Mouse (Mus musculus): Measurements from ENCODE around the gene Plekhh1.
A peak's percentile ranks its signal among the peaks of the same experiment; 100 is the strongest.

Plekhh1 gene

DNA sequence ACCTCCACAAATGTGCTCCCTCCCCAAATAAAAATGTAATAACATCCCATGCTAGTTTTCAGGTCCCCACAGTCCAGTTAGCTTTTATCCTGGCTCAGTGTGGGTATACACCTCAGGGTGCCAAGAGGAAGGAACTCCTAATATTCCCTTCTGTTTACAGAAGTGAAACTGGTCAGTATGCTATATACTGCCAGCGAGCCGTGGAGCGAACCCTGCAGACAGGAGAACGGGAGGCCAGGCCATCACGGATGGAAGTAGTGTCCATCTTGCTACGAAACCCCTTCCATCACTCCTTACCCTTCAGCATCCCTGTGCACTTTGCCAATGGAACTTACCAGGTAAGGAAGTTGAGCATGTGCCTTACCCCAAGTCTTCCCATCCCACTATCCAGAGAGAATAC lies 43.6 kb downstream of the Plekhh1 start:
- no peak for DNase-seq

DNA sequence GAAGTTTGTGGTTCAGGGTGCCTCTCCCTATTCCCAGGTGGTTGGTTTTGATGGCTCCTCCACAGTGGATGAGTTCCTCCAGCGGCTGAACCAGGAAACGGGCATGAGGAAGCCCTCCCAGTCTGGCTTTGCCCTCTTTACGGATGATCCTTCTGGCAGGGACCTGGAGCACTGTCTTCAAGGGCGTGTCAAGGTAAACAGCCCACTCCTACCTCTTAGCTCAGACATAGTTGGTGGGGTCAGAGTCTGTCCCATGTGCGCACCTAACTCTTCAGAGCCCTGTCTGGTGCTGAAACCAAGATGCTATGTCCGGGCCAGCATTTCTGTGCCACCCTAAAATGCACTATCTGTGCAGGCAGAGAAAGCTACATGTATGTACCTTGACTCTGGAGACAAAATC lies 44.4 kb downstream of the Plekhh1 start:
- DNase-seq: no peak

DNA sequence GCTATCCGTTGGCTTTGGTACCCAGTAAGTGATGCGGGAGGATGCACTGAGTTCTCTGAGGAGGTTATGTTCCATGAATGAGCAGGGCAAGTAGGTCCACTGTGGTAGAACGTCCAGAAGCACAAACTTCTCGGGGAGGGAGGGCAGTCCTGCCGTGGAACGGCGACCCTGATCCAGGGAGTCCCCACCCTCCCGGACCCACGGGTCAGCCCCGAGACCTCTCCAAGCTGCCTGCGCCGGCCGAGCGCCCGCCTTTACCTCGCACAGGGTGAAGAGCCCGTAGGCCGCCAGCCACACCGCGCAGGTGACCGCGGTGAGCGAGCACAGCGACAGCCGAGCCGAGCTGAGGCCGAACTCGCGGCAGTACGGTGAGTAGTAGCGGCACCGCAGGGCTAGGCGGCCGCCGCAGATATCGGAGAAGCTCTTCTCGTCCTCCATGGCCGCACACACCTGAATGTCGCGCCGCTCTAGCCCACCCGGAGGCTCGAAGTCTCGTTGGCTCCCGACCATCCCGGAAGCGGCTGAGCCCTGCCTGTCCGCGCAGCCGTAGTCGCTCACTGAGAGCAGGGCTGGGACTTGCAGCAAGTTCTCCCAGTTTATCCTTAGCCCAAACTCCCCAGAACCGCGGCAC lies 60.3 kb downstream of the Plekhh1 start, which contains the start of gene Pigh:
Gene Pigh, minus strand, starts transcription at position 470 of the 631 bp plus-strand sequence.
- peak; percentile 88 to 90 for DNase-seq

DNA sequence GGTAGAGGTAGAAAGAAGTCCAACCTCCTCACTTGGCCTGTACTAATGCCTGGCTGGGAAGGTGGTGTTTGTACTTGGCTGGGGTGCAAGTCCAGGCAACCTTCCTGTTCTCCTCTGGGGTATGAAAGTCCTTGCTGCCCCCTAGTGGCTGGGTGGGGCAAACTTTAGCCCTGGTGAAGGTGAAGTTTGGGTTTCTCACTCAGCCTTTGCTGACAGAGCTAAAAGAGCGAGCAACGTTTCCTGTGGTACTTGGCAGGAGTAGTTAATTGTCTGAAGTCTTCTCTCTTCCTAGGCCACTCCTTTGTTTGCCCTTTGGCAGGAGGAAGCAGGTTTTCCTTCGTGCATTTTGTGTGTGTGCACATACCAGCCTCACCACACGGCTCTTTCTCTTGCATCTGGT lies 63.6 kb downstream of the Plekhh1 start:
- DNase-seq: peak in 1 of 2 experiments; percentile 23

DNA sequence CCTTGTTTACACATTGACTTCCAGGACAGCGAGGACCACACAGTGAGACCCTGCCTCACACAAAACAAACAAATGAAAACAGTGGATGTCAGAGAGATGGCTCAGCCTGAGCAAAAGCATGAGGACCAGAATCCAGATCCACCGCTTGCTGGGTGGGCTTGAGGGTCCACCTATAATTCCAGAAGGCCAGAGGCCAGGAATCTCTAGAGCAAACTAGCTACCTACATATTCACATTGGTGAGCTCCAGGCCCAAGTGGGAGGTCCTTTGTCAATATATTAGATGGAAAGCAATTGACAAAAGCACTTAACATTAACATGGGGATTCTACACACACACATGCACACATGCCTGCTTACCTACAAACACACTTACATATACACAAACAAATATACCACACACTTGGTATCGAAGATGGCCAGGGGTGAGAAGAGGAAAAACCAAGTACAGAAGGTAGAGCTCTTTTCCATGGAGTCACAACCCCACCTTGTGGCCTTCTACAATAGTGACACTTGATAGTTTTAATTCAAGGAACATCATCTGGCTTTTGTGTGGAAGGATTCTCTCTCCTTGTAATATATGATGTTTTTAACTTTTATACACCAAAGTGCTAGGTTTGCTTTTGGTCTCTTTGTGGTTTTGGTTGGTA lies 68.3 kb downstream of the Plekhh1 start:
- DNase-seq: peak; percentile 18 to 58

- DNase-seq: no peak
These were observed 74.8 kb downstream of the Plekhh1 start for GRCm38 (mm10) chr12:79103773-79104172.

GRCm38 (mm10) chr12:79104544-79104943 lies 75.6 kb downstream of the Plekhh1 start:
- no peak for DNase-seq

GRCm38 (mm10) chr12:79105312-79105711 lies 76.3 kb downstream of the Plekhh1 start:
- DNase-seq: no peak

DNA sequence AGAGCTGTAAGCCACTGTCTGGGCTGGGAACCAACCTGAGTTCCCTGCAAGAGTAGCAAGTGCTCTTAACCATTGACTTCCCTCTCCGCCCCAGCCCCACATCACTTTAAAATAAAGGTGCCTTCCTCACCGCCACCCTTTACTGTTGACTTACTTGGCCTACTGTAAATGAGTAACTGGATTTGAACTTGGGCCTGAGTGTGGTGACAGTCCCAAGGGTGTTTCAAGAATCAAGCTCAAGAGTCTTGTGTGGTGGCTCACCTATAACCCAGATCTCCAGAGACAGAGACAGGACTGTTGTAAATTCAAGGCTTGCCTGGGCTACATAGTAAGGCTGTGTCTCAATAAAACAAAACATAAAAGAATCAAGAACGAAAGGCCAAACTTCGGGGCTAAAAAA lies 90.0 kb downstream of the Plekhh1 start:
- DNase-seq: no peak

DNA sequence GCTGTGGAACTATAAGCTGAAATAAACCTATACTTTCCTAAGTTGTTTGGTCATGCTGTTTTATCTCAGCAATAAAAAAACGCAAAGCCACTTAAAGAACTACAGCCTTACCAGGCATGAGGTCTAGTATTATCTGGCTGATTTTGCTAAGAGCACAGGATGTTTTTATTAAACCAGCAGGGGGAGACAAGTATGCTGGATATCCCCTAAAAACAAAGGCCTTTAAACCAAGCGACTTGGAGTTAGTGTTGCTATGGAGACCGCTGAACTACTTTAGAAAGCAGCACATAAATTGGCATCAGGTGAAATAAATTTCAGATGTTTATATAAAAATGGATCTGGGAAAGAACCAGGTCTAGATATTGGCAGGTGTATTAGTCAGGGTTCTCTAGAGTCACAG lies 93.9 kb downstream of the Plekhh1 start:
- DNase-seq: no peak

DNA sequence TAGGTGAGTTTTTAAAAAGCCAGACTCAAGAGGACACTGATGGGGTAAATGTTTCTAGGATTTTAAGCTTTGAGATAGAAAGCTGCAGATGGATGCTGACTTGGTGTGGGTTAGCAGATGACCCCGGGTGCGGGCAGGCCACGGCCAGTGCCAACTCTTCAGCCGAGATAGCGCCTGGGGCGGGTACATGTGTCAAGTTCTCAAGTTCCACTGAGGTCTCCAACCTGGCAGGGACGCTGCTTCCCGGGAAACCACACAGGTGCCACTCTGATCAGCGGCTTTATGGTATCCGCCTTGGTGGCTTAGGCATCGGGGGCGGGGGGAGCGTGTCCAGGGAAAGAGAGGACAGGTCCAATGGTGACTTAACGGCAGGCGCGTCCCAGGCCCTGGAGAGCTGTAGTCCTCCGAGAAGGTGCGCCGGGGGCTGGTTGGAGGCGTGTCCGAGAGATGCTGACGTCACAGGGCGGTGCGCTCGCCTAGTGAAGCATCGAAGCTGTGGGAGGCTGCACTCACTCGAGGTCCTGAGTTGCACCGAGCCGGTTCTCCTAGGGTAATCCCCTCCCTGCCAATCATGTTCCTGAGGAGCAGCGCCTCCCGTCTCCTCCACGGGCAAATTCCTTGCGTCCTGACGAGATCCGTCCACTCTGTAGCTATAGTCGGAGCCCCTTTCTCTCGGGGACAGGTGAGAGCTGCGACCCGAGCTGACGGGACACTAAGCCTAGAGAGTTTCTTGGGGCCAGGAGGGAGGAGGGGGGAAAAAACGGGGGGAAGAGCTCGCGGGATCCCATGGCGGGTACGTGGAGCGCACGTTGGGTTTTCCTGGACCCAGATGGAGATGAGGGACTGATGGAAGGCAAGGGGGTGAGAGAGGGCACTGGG lies 101.6 kb downstream of the Plekhh1 start, which contains the start of gene Arg2:
Gene Arg2, plus strand, starts transcription at position 479 of the 879 bp plus-strand sequence.
- peak; percentile 77 to 80 for DNase-seq

Data from cerebellum, postnatal 36 days (tissue).